Mouse (Mus musculus): ENCODE measurements around the gene Baz2a.

- TF ChIP-seq CTCF (IDR thresholded peaks at IDR 0.05; ENCODE audit: low read depth, low read length) (no peak), POLR2A (IDR thresholded peaks at IDR 0.05; ENCODE audit: extremely low read depth, insufficient read depth, low read length) (no peak)
These were observed 62.6 kb downstream of the Baz2a start for GRCm38 (mm10) chr10:128153978-128154377.

Measured in liver, adult 2 months (tissue).